Mouse (Mus musculus) hindbrain, embryonic 14.5 days (tissue): ENCODE results near the gene Arhgap10. TPM values are rescaled to one million over a fixed set of nuclear protein-coding genes. Genes with fewer than 3 reads are reported as not detected.

Experiments used
- ATAC-seq: fragments of 200-750 bp; cut with Nextera tagmentation; 2 replicates; pipeline ENCODE4 v1.8.0; 2017; ENCODE audit warnings: moderate number of reproducible peaks, mild to moderate bottlenecking, moderate TSS enrichment, moderate library complexity; ENCODE audit not compliant: low FRiP score
- DNase-seq: peaks from one replicate; pipeline ENCODE4 v3.0.0-alpha.2; 2015; ENCODE audit warnings: low spot score
- H3K27ac ChIP-seq: fragments of 300-500 bp; sonication (generic); 2 replicates; pipeline ENCODE4 v1.5.1; 2014; ENCODE audit warnings: mild to moderate bottlenecking, moderate library complexity
- H3K27me3 ChIP-seq: fragments of 300-500 bp; sonication (generic); 2 replicates; pipeline ENCODE4 v1.6.1; 2014; ENCODE audit warnings: mild to moderate bottlenecking, low read length, mixed read lengths; ENCODE audit not compliant: control insufficient read depth, insufficient read depth
- H3K36me3 ChIP-seq: fragments of 300-500 bp; sonication (generic); replicated peaks from 2 replicates; pipeline ENCODE4 v1.6.1; 2014; ENCODE audit not compliant: control insufficient read depth, insufficient read depth
- H3K4me1 ChIP-seq: fragments of 300-500 bp; sonication (generic); replicated peaks from 2 replicates; pipeline ENCODE4 v1.6.1; 2014; ENCODE audit warnings: antibody characterized with exemption, low read length, mixed read lengths; ENCODE audit not compliant: control insufficient read depth, insufficient read depth
- H3K4me2 ChIP-seq: fragments of 300-500 bp; sonication (generic); replicated peaks from 2 replicates; pipeline ENCODE4 v1.6.1; 2014; ENCODE audit warnings: mild to moderate bottlenecking, moderate library complexity
- H3K4me3 ChIP-seq: fragments of 300-500 bp; sonication (generic); replicated peaks from 2 replicates; pipeline ENCODE4 v1.5.1; 2014; ENCODE audit warnings: mild to moderate bottlenecking, low read length
- H3K9ac ChIP-seq: fragments of 300-500 bp; sonication (generic); 2 replicates; pipeline ENCODE4 v1.6.1; 2014
- H3K9me3 ChIP-seq: fragments of 300-500 bp; sonication (generic); 2 replicates; pipeline ENCODE4 v1.6.1; 2016; ENCODE audit warnings: low read length; ENCODE audit not compliant: control insufficient read depth
- WGBS: fragments of 180-500 bp; shearing (Covaris S2); extraction: QIAGEN DNeasy Blood & Tissue Kit; methylation state at CpG from one replicate; pipeline ENCODE4 v1.1.7; 2014; 5-methylcytosine and 5-hydroxymethylcytosine counted together
- polyA plus RNA-seq: library from polyadenylated mRNA; unstranded; fragments of >200 nt; fragmentation: Nextera tagmentation; extraction: Ambion mirVana; gene quantifications from 2 replicates; pipeline ENCODE4 v1.2.1, GENCODE M21; 2014

Gene Arhgap10
- polyA plus RNA-seq, 1 experiment from 2014 or later: 5.1 TPM

GRCm38 (mm10) chr8:77288065-77288464 lies 229.7 kb downstream of the Arhgap10 start:
- Histone ChIP-seq H3K4me2 (no peak overlapping the region), H3K4me3 (no peak overlapping the region), H3K27me3 (no peaks in the 10 kb centered on the region), H3K27ac (no peak overlapping the region), H3K4me1 (no peaks in the 10 kb centered on the region), H3K9me3 (no peaks in the 10 kb centered on the region), H3K36me3 (no peaks in the 10 kb centered on the region), H3K9ac (no peak overlapping the region)
- ATAC-seq (no peak), DNase-seq (no peak)
- WGBS: 93% methylated on average over 3 of the region's 3 CpGs

- H3K27ac ChIP-seq: no peak overlapping the region
- 86% methylated on average over 3 of the region's 3 CpGs for WGBS
- no peak for DNase-seq
- H3K27me3 ChIP-seq: no peaks in the 10 kb centered on the region
- H3K9ac ChIP-seq: no peak overlapping the region
- no peaks in the 10 kb centered on the region for H3K4me1 ChIP-seq
- no peak overlapping the region for H3K4me3 ChIP-seq
- H3K4me2 ChIP-seq: no peak overlapping the region
- no peaks in the 10 kb centered on the region for H3K9me3 ChIP-seq
- ATAC-seq: no peak
- no peaks in the 10 kb centered on the region for H3K36me3 ChIP-seq
Observed at GRCm38 (mm10) chr8:77284473-77284872, 233.3 kb downstream of the Arhgap10 start.

- ATAC-seq: no peak
- no peaks in the 10 kb centered on the region for H3K36me3 ChIP-seq
- H3K9ac ChIP-seq: no peak overlapping the region
- no peak for DNase-seq
- no peaks in the 10 kb centered on the region for H3K9me3 ChIP-seq
- no peaks in the 10 kb centered on the region for H3K4me1 ChIP-seq
- 79% methylated on average over 7 of the region's 7 CpGs for WGBS
- no peak overlapping the region for H3K4me2 ChIP-seq
- H3K4me3 ChIP-seq: no peak overlapping the region
- H3K27me3 ChIP-seq: no peaks in the 10 kb centered on the region
- H3K27ac ChIP-seq: no peak overlapping the region
Observed at GRCm38 (mm10) chr8:77282605-77283236, 235.0 kb downstream of the Arhgap10 start.

- Histone ChIP-seq H3K27ac (no peak overlapping the region), H3K36me3 (no peaks in the 10 kb centered on the region), H3K27me3 (no peaks in the 10 kb centered on the region), H3K9me3 (no peaks in the 10 kb centered on the region), H3K4me3 (no peak overlapping the region), H3K4me1 (no peaks in the 10 kb centered on the region), H3K9ac (no peak overlapping the region), H3K4me2 (no peak overlapping the region)
- DNase-seq: no peak
- no peak for ATAC-seq
- whole genome bisulfite sequencing: 54% methylated on average over 3 of the region's 3 CpGs
Observed at GRCm38 (mm10) chr8:77279977-77280376, 237.8 kb downstream of the Arhgap10 start.

GRCm38 (mm10) chr8:77278246-77278645 lies 239.5 kb downstream of the Arhgap10 start:
- H3K4me1 ChIP-seq: no peaks in the 10 kb centered on the region
- H3K9me3 ChIP-seq: no peaks in the 10 kb centered on the region
- no peak overlapping the region for H3K9ac ChIP-seq
- ATAC-seq: no peak
- no peak overlapping the region for H3K4me3 ChIP-seq
- no peak overlapping the region for H3K4me2 ChIP-seq
- WGBS: 92% methylated on average over 4 of the region's 4 CpGs
- no peaks in the 10 kb centered on the region for H3K27me3 ChIP-seq
- no peak overlapping the region for H3K27ac ChIP-seq
- H3K36me3 ChIP-seq: no peaks in the 10 kb centered on the region
- no peak for DNase-seq

- Histone ChIP-seq H3K9ac (no peak overlapping the region), H3K27me3 (no peaks in the 10 kb centered on the region), H3K4me2 (no peak overlapping the region), H3K36me3 (no peaks in the 10 kb centered on the region), H3K9me3 (no peaks in the 10 kb centered on the region), H3K4me3 (no peak overlapping the region), H3K27ac (no peak overlapping the region), H3K4me1 (no peaks in the 10 kb centered on the region)
- WGBS: 89% methylated on average over 10 of the region's 10 CpGs
- DNase-seq: no peak
- ATAC-seq: no peak
Observed at GRCm38 (mm10) chr8:77276827-77277226, 240.9 kb downstream of the Arhgap10 start.

- no peak overlapping the region for H3K4me3 ChIP-seq
- no peak overlapping the region for H3K9ac ChIP-seq
- no peak overlapping the region for H3K4me2 ChIP-seq
- ATAC-seq (no peak), DNase-seq (no peak)
- no peaks in the 10 kb centered on the region for H3K27me3 ChIP-seq
- no peaks in the 10 kb centered on the region for H3K9me3 ChIP-seq
- no peak overlapping the region for H3K27ac ChIP-seq
- no peaks in the 10 kb centered on the region for H3K36me3 ChIP-seq
- WGBS: 92% methylated on average over 5 of the region's 5 CpGs
- no peaks in the 10 kb centered on the region for H3K4me1 ChIP-seq
Observed at GRCm38 (mm10) chr8:77275571-77275970, 242.2 kb downstream of the Arhgap10 start.

- Histone ChIP-seq H3K4me1 (no peaks in the 10 kb centered on the region), H3K27me3 (no peaks in the 10 kb centered on the region), H3K9ac (no peak overlapping the region), H3K9me3 (peaks cover 8% of the 10 kb centered on the region), H3K27ac (no peak overlapping the region), H3K4me2 (no peak overlapping the region), H3K36me3 (no peaks in the 10 kb centered on the region), H3K4me3 (no peak overlapping the region)
- DNase-seq (no peak), ATAC-seq (no peak)
- 91% methylated on average over 6 of the region's 6 CpGs for WGBS
Observed at GRCm38 (mm10) chr8:77272136-77272535, 245.6 kb downstream of the Arhgap10 start.

- H3K4me3 ChIP-seq: no peak overlapping the region
- 54% methylated on average over 1 of the region's 1 CpGs for WGBS
- no peak overlapping the region for H3K4me2 ChIP-seq
- DNase-seq: no peak
- H3K36me3 ChIP-seq: no peaks in the 10 kb centered on the region
- peaks cover 8% of the 10 kb centered on the region for H3K9me3 ChIP-seq
- no peak overlapping the region for H3K9ac ChIP-seq
- no peaks in the 10 kb centered on the region for H3K27me3 ChIP-seq
- H3K4me1 ChIP-seq: no peaks in the 10 kb centered on the region
- no peak for ATAC-seq
- no peak overlapping the region for H3K27ac ChIP-seq
Observed at GRCm38 (mm10) chr8:77267941-77268405, 249.8 kb downstream of the Arhgap10 start.
